Mouse (Mus musculus) embryonic facial prominence, embryonic 13.5 days (tissue): ENCODE measurements around the gene Olfr615. TPM values are rescaled to one million over a fixed set of nuclear protein-coding genes. Genes with fewer than 3 reads are reported as not detected.

ENCODE experiments used
- microRNA-seq: library from miRNA; unstranded; fragments of <30 nt; microRNA quantifications from one replicate; pipeline ENCODE4, GENCODE M21; 2016
- polyA plus RNA-seq: library from polyadenylated mRNA; unstranded; fragments of >200 nt; fragmentation: Nextera tagmentation; extraction: Ambion mirVana; gene quantifications from 2 replicates; pipeline ENCODE4 v1.2.1, GENCODE M21; 2015

Olfr615 gene
- polyA plus RNA-seq, 1 experiment from 2014 or later, result not detected

Small RNAs within 50 kb of the gene (microRNA-seq; reads per million reads assigned to microRNA genes)
- gene Gm26506, result not detected

Other genes with a start within 250 kb of the Olfr615 start
- not detected in 2 replicates for gene Olfr597, start 239.8 kb upstream of the Olfr615 start, polyA plus RNA-seq
- not detected in 2 replicates for gene Olfr598, start 232.5 kb upstream of the Olfr615 start, polyA plus RNA-seq
- gene Olfr599, start 220.2 kb upstream of the Olfr615 start, polyA plus RNA-seq, result not detected in 2 replicates
- gene Olfr600, start 206.4 kb upstream of the Olfr615 start, polyA plus RNA-seq, result not detected in 2 replicates
- not detected in 2 replicates for gene Olfr601, start 193.4 kb upstream of the Olfr615 start, polyA plus RNA-seq
- gene Olfr603, start 169.9 kb upstream of the Olfr615 start, polyA plus RNA-seq, result not detected in 2 replicates
- gene Usp17lc, start 141.0 kb upstream of the Olfr615 start, polyA plus RNA-seq, result not detected in 2 replicates
- gene Olfr605, start 110.6 kb upstream of the Olfr615 start, polyA plus RNA-seq, result not detected in 2 replicates
- gene Olfr606, start 107.0 kb upstream of the Olfr615 start, polyA plus RNA-seq, result not detected in 2 replicates
- not detected in 2 replicates for gene Olfr607, start 91.9 kb upstream of the Olfr615 start, polyA plus RNA-seq
- gene Olfr608, start 86.2 kb upstream of the Olfr615 start, polyA plus RNA-seq, result not detected in 2 replicates
- not detected in 2 replicates for gene Olfr609, start 58.0 kb upstream of the Olfr615 start, polyA plus RNA-seq
- gene Olfr610, start 44.0 kb upstream of the Olfr615 start, polyA plus RNA-seq, result not detected in 2 replicates
- not detected in 2 replicates for gene Olfr611, start 35.2 kb upstream of the Olfr615 start, polyA plus RNA-seq
- gene Olfr612, start 13.4 kb upstream of the Olfr615 start, polyA plus RNA-seq, result not detected in 2 replicates
- gene Olfr613, start 8.0 kb upstream of the Olfr615 start, polyA plus RNA-seq, result not detected in 2 replicates
- not detected in 2 replicates for gene Olfr616, start 13.1 kb downstream of the Olfr615 start, polyA plus RNA-seq
- not detected in 2 replicates for gene Olfr617, start 17.0 kb downstream of the Olfr615 start, polyA plus RNA-seq
- not detected in 2 replicates for gene Olfr618, start 34.0 kb downstream of the Olfr615 start, polyA plus RNA-seq
- gene Olfr619, start 44.5 kb downstream of the Olfr615 start, polyA plus RNA-seq, result not detected in 2 replicates
- gene Olfr620, start 56.5 kb downstream of the Olfr615 start, polyA plus RNA-seq, result not detected in 2 replicates
- gene Olfr622, start 86.6 kb downstream of the Olfr615 start, polyA plus RNA-seq, result 0.18 and 0.22 TPM in 2 replicates
- gene Olfr623, start 107.6 kb downstream of the Olfr615 start, polyA plus RNA-seq, result not detected in 2 replicates
- 0.07 and 0.08 TPM in 2 replicates for gene Olfr624, start 115.1 kb downstream of the Olfr615 start, polyA plus RNA-seq
- not detected in 2 replicates for gene Olfr625-ps1, start 126.6 kb downstream of the Olfr615 start, polyA plus RNA-seq
- not detected in 2 replicates for gene Olfr243, start 158.6 kb downstream of the Olfr615 start, polyA plus RNA-seq
- gene Olfr628, start 174.3 kb downstream of the Olfr615 start, polyA plus RNA-seq, result not detected in 2 replicates
- gene Olfr629, start 188.9 kb downstream of the Olfr615 start, polyA plus RNA-seq, result not detected in 2 replicates
- gene Olfr630, start 201.3 kb downstream of the Olfr615 start, polyA plus RNA-seq, result not detected in 2 replicates
- gene Olfr69, start 215.5 kb downstream of the Olfr615 start, polyA plus RNA-seq, result not detected in 2 replicates
- not detected in 2 replicates for gene Olfr68, start 223.6 kb downstream of the Olfr615 start, polyA plus RNA-seq
- gene Olfr67, start 235.7 kb downstream of the Olfr615 start, polyA plus RNA-seq, result not detected in 2 replicates